Mouse (Mus musculus): ENCODE measurements at regions not wholly inside any gene's neighbourhood (a gene's known extent, or its start where the extent isn't known, plus 50 kb on each side); places are given as distances from the start of the nearest gene placed in this dataset.
"Not testable (repeated sequence)": the region's sequence is repeated elsewhere in the genome, so short reads cannot be mapped to it uniquely, and the experiment has no call there.

GRCm38 (mm10) chr13:99729145-99729544, 171.7 kb downstream of the Cartpt start:
- DNase-seq = no peak

GRCm38 (mm10) chr13:99724245-99724644, 176.6 kb downstream of the Cartpt start:
- no peak for DNase-seq

GRCm38 (mm10) chr13:99723237-99723981, 177.5 kb downstream of the Cartpt start:
- DNase-seq = no peak

GRCm38 (mm10) chr13:99720566-99720965, 180.3 kb downstream of the Cartpt start:
- DNase-seq = no peak

GRCm38 (mm10) chr13:99696559-99696890, 180.2 kb upstream of the Map1b start:
- no peak for DNase-seq

GRCm38 (mm10) chr13:99695874-99696558, 179.7 kb upstream of the Map1b start:
- DNase-seq = no peak

GRCm38 (mm10) chr13:99679934-99680333, 163.6 kb upstream of the Map1b start:
- DNase-seq = no peak

- DNase-seq = no peak
Observed at GRCm38 (mm10) chr13:99679430-99679829, 163.1 kb upstream of the Map1b start.

GRCm38 (mm10) chr13:99676393-99676792, 160.1 kb upstream of the Map1b start:
- DNase-seq = peak; percentile 30

GRCm38 (mm10) chr13:99675951-99676350, 159.6 kb upstream of the Map1b start:
- peak; percentile 75 for DNase-seq

GRCm38 (mm10) chr13:99672714-99673113, 156.4 kb upstream of the Map1b start:
- DNase-seq = no peak

GRCm38 (mm10) chr13:99671747-99672146, 155.4 kb upstream of the Map1b start:
- DNase-seq = no peak

- no peak for DNase-seq
Observed at GRCm38 (mm10) chr13:99669987-99670534, 153.7 kb upstream of the Map1b start.

- DNase-seq = no peak
Observed at GRCm38 (mm10) chr13:99668613-99669012, 152.3 kb upstream of the Map1b start.

- no peak for DNase-seq
Observed at GRCm38 (mm10) chr13:99666086-99666485, 149.7 kb upstream of the Map1b start.

GRCm38 (mm10) chr13:99663422-99663821, 147.1 kb upstream of the Map1b start:
- DNase-seq = not testable (repeated sequence)

- DNase-seq = no peak
Observed at GRCm38 (mm10) chr13:99647661-99648204, 131.4 kb upstream of the Map1b start.

GRCm38 (mm10) chr13:99644771-99645170, 128.4 kb upstream of the Map1b start:
- DNase-seq = no peak

- no peak for DNase-seq
Observed at GRCm38 (mm10) chr13:99642811-99643210, 126.5 kb upstream of the Map1b start.

- DNase-seq = peak; percentile 35
Observed at GRCm38 (mm10) chr13:99642301-99642700, 126.0 kb upstream of the Map1b start.

- peak; percentile 85 for DNase-seq
Observed at GRCm38 (mm10) chr13:99641386-99642165, 125.2 kb upstream of the Map1b start.

- DNase-seq = no peak
Observed at GRCm38 (mm10) chr13:99632706-99633105, 116.4 kb upstream of the Map1b start.

- no peak for DNase-seq
Observed at GRCm38 (mm10) chr13:99630800-99631199, 114.5 kb upstream of the Map1b start.
